ENCODE assay signal across 8 mouse cellular contexts in genomic region chr11:106276454-106276853, GRCm38 (mm10). TPM values are rescaled to one million over a fixed set of nuclear protein-coding genes. Genes with fewer than 3 reads are reported as not detected.
DNase-seq lines count a peak whose midpoint lies in the region; ATAC-seq and TF ChIP-seq lines count a peak whose summit lies in the region.

Gene Tcam1, plus strand, starts transcription at chr11:106276672.

- H3K27ac ChIP-seq in heart, embryonic 12.5 days (ENCODE audit: poor library complexity, severe bottlenecking) = no peak within 1 kb of the TSS
- H3K27ac ChIP-seq in kidney, embryonic 16.5 days (ENCODE audit: low read length) = peak within 1 kb of the TSS; percentile 82

- peaks cover 5% of the 10 kb centered on the region for H3K27me3 ChIP-seq in erythroblast, embryonic 14.5 days (ENCODE audit: control insufficient read depth)
- H3K27me3 ChIP-seq in heart, embryonic 12.5 days (replicated peaks) = no peaks in the 10 kb centered on the region
- H3K27me3 ChIP-seq in kidney, embryonic 16.5 days (ENCODE audit: insufficient read depth, low read length) = no peaks in the 10 kb centered on the region

- no peaks in the 10 kb centered on the region for H3K9me3 ChIP-seq in erythroblast, embryonic 14.5 days (ENCODE audit: control insufficient read depth, low read length)
- no peaks in the 10 kb centered on the region for H3K9me3 ChIP-seq in heart, embryonic 12.5 days (replicated peaks)
- H3K9me3 ChIP-seq in kidney, embryonic 16.5 days (ENCODE audit: low read length) = no peaks in the 10 kb centered on the region

- peak within 1 kb of the TSS; percentile 55 for H3K4me2 ChIP-seq in heart, embryonic 12.5 days
- H3K4me2 ChIP-seq in kidney, embryonic 16.5 days (replicated peaks; ENCODE audit: low read depth, low read length) = peak within 1 kb of the TSS; percentile 50

- TF ChIP-seq CTCF in brain, embryonic 14.5 days (IDR thresholded peaks at IDR 0.05; ENCODE audit: borderline replicate concordance, extremely low read depth, insufficient read depth, insufficient read length) = peak; percentile 79

- peaks cover 35% of the 10 kb centered on the region for H3K4me1 ChIP-seq in erythroblast, embryonic 14.5 days (ENCODE audit: control insufficient read depth)
- peaks cover 10% of the 10 kb centered on the region for H3K4me1 ChIP-seq in heart, embryonic 12.5 days (replicated peaks)
- H3K4me1 ChIP-seq in kidney, embryonic 16.5 days (ENCODE audit: insufficient read depth, low read length) = peaks cover 24% of the 10 kb centered on the region

- peak; percentile 97 for DNase-seq in B cell, adult 2 months
- DNase-seq in brain, embryonic 14.5 days (ENCODE audit: low read depth) = peak; percentile 98
- DNase-seq in liver = peak; percentile 89
- peak; percentile 90 to 92 for DNase-seq in spleen, postnatal 36 days (ENCODE audit: low spot score in 2 of 2)

- no peak within 1 kb of the TSS for H3K9ac ChIP-seq in heart, embryonic 12.5 days
- H3K9ac ChIP-seq in kidney, embryonic 16.5 days (replicated peaks; ENCODE audit: low read length) = peak within 1 kb of the TSS; percentile 5; the same call in 1 of the 2 replicates

- peak; percentile 19; the same call in 1 of the 2 replicates for ATAC-seq in heart, embryonic 12.5 days (ENCODE audit: insufficient number of reproducible peaks, low FRiP score)
- peak; percentile 33; the same call in 1 of the 2 replicates for ATAC-seq in kidney, embryonic 16.5 days (ENCODE audit: low FRiP score, low TSS enrichment)
- peak; percentile 75 for ATAC-seq in monocyte, adult 5-6 weeks (replicated peaks; ENCODE audit: insufficient number of reproducible peaks, low FRiP score, low TSS enrichment, poor library complexity, severe bottlenecking)

- WGBS in heart, embryonic 12.5 days = 7% methylated on average over 25 of the region's 25 CpGs
- WGBS in kidney, embryonic 16.5 days = 3% methylated on average over 25 of the region's 25 CpGs

- H3K36me3 ChIP-seq in erythroblast, embryonic 14.5 days (ENCODE audit: control insufficient read depth) = no peaks in the 10 kb centered on the region
- H3K36me3 ChIP-seq in heart, embryonic 12.5 days = no peaks in the 10 kb centered on the region
- no peaks in the 10 kb centered on the region for H3K36me3 ChIP-seq in kidney, embryonic 16.5 days (ENCODE audit: insufficient read depth, low read length)

- no peak for TF ChIP-seq POLR2A in brain, embryonic 14.5 days (IDR thresholded peaks at IDR 0.05; ENCODE audit: borderline replicate concordance, extremely low read depth, insufficient read depth, insufficient read length, poor library complexity, severe bottlenecking)

- peak within 1 kb of the TSS; percentile 10 for H3K4me3 ChIP-seq in erythroblast, embryonic 14.5 days (replicated peaks)
- no peak within 1 kb of the TSS; the same call in 1 of the 2 replicates for H3K4me3 ChIP-seq in heart, embryonic 12.5 days
- H3K4me3 ChIP-seq in kidney, embryonic 16.5 days (ENCODE audit: low read length) = peak within 1 kb of the TSS; percentile 26

RNA-seq across cellular contexts. Expression of gene Tcam1, which starts in this region (rescaled TPM):
- 0.15 and 0.23 TPM in 2 replicates for polyA plus RNA-seq in brain, embryonic 14.5 days (2012; rRNA removed)
- not detected in 2 replicates for polyA plus RNA-seq in erythroblast, embryonic 14.5 days (2012)
- polyA plus RNA-seq in heart, embryonic 12.5 days (2016; fragmentation: Nextera tagmentation; extraction: Ambion mirVana) = 0.05 and 0.06 TPM in 2 replicates
- polyA plus RNA-seq in kidney, embryonic 16.5 days (2015; fragmentation: Nextera tagmentation; extraction: Ambion mirVana) = 0.81 and 1.0 TPM in 2 replicates
- not detected in 3 replicates for total RNA-seq in monocyte, adult 5-6 weeks (2017)

Comparison
In these comparisons a context has a peak if more than half of its experiments do, and no peak if none do; other contexts are left out.
1. Peak in DNase-seq in brain, embryonic 14.5 days; RNA of the gene not detected or under 1 TPM.
2. Peak in ATAC-seq and H3K4me2 ChIP-seq in heart, embryonic 12.5 days; RNA of the gene not detected or under 1 TPM.
3. Peak in ATAC-seq in monocyte, adult 5-6 weeks; RNA of the gene not detected or under 1 TPM.
4. ATAC-seq: peak in every context shown above with its lines; median percentile 75 in monocyte, adult 5-6 weeks; 33 in kidney, embryonic 16.5 days; 19 in heart, embryonic 12.5 days.